Mouse (Mus musculus) embryonic facial prominence, embryonic 12.5 days (tissue): Measurements from ENCODE around the gene 4930579F01Rik. TPM values are rescaled to one million over a fixed set of nuclear protein-coding genes. Genes with fewer than 3 reads are reported as not detected.

ENCODE experiments used
- ATAC-seq: fragments of 200-750 bp; cut with Nextera tagmentation; 2 replicates; pipeline ENCODE4 v1.8.0; 2017; ENCODE audit not compliant: insufficient number of reproducible peaks, insufficient read depth, low FRiP score, low TSS enrichment
- H3K27ac ChIP-seq: fragments of 300-500 bp; sonication (generic); 2 replicates; pipeline ENCODE4 v1.5.1; 2016; ENCODE audit warnings: mild to moderate bottlenecking
- H3K27me3 ChIP-seq: fragments of 300-500 bp; sonication (generic); 2 replicates; pipeline ENCODE4 v1.6.1; 2016; ENCODE audit warnings: mild to moderate bottlenecking, moderate library complexity
- H3K36me3 ChIP-seq: fragments of 300-500 bp; sonication (generic); 2 replicates; pipeline ENCODE4 v1.6.1; 2016; ENCODE audit warnings: mild to moderate bottlenecking
- H3K4me1 ChIP-seq: fragments of 300-500 bp; sonication (generic); 2 replicates; pipeline ENCODE4 v1.6.1; 2016
- H3K4me2 ChIP-seq: fragments of 300-500 bp; sonication (generic); replicated peaks from 2 replicates; pipeline ENCODE4 v1.6.1; 2016; ENCODE audit warnings: mild to moderate bottlenecking, moderate library complexity
- H3K4me3 ChIP-seq: fragments of 300-500 bp; sonication (generic); 2 replicates; pipeline ENCODE4 v1.5.1; 2016; ENCODE audit warnings: mild to moderate bottlenecking
- H3K9ac ChIP-seq: fragments of 300-500 bp; sonication (generic); 2 replicates; pipeline ENCODE4 v1.6.1; 2016; ENCODE audit warnings: mild to moderate bottlenecking, moderate library complexity
- H3K9me3 ChIP-seq: fragments of 300-500 bp; sonication (generic); 2 replicates; pipeline ENCODE4 v1.6.1; 2016; ENCODE audit warnings: mild to moderate bottlenecking, moderate library complexity
- WGBS: fragments of 180-500 bp; shearing (Covaris S2); methylation state at CpG from one replicate; pipeline ENCODE4 v1.1.7; 2016; 5-methylcytosine and 5-hydroxymethylcytosine counted together
- polyA plus RNA-seq: library from polyadenylated mRNA; unstranded; fragments of >200 nt; fragmentation: Nextera tagmentation; extraction: Ambion mirVana; gene quantifications from 2 replicates; pipeline ENCODE4 v1.2.1, GENCODE M21; 2016

The 4930579F01Rik gene
- polyA plus RNA-seq, 1 experiment from 2014 or later = 0.10 TPM

DNA sequence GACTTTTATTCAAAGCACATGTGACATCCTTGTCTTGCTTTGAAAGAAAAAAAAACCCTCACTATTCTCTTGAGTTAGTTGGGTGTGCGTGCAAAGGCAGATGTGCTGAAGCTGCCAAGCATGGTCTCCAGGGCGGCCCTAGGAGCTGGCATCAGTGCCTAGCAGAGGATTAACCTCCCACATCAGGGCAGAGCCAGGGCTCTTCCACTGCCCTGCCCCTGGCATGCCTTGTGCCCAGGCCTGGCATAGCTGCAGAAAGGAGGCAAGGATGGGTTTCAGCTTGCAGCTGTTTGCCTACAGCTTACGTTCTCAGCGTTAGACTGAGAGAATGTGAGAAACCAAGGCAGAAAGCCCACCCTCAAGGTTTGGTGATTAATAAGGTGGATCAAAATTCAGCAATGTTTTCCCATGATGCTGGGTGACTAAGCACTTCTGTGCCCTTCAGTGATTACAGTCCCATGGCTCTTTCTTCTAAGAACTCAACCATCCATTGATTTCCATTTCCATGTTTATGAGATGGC, 18.9 kb upstream of the 4930579F01Rik start:
- no peak overlapping the region for H3K4me3 ChIP-seq
- H3K27me3 ChIP-seq = no peaks in the 10 kb centered on the region
- peaks cover 7% of the 10 kb centered on the region; the same call in 1 of the 2 replicates for H3K4me1 ChIP-seq
- WGBS = 86% methylated on average over 4 of the region's 4 CpGs
- no peaks in the 10 kb centered on the region for H3K9me3 ChIP-seq
- no peak overlapping the region for H3K27ac ChIP-seq
- H3K9ac ChIP-seq = no peak overlapping the region
- H3K36me3 ChIP-seq = no peaks in the 10 kb centered on the region
- ATAC-seq = no peak
- no peak overlapping the region for H3K4me2 ChIP-seq

DNA sequence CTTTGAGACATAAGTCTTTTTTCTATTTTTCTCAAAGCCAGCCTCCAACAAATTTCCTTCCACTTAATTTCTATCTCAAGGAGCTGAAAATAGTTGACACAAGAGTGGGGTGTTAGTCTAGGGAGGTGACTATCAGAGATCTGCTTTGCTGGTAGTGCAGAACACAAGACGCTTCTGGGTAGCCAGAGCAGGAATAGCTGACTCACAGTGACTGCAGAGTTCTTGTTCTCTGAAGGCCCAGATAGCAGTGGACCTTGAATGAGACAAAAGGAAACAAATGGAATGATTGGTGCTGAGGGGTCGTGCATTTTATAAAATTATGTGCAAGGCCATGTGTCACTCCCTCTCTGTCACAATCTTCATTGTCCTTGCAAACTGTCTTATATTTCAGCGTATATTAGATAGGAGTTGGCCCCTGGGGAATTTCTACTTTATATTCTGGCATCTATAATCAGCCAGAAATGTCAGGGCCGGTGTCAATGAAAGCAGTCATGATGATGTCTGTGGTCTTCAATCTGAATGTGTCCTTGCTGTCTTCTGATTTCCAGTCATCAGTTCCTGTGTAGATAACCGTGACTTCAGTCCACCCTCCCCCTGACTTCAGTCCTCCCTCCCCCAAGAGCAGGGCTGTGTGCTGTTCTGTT, 16.9 kb upstream of the 4930579F01Rik start:
- Histone ChIP-seq H3K4me3 (no peak overlapping the region), H3K27me3 (no peaks in the 10 kb centered on the region), H3K9ac (no peak overlapping the region), H3K27ac (no peak overlapping the region), H3K4me2 (no peak overlapping the region), H3K4me1 (peaks cover 3% of the 10 kb centered on the region; the same call in 1 of the 2 replicates), H3K9me3 (no peaks in the 10 kb centered on the region), H3K36me3 (no peaks in the 10 kb centered on the region)
- no peak for ATAC-seq
- 82% methylated on average over 5 of the region's 5 CpGs for WGBS

DNA sequence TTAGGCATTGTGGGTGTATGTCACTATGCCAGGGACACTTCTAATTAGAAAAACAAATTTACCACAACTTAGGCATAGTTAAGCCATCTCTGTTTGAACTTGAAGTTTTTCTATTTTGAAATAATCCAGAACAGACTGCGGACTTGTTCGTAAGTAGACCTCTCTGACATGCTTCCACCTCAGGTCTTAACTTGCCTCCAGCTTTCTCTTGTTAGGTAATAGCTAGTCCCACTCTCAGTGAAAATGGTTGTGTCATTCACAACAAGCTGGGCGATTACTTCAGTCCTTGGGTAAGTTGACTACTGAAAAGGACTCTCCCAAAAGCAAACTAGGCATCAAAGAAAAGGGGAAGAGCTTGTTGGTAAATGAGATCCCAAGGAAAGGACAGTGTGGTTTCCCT, 15.2 kb upstream of the 4930579F01Rik start:
- no peaks in the 10 kb centered on the region for H3K36me3 ChIP-seq
- H3K9me3 ChIP-seq = no peaks in the 10 kb centered on the region
- no peaks in the 10 kb centered on the region for H3K4me1 ChIP-seq
- no peak overlapping the region for H3K4me2 ChIP-seq
- no peaks in the 10 kb centered on the region for H3K27me3 ChIP-seq
- H3K9ac ChIP-seq = no peak overlapping the region
- WGBS = 83% methylated on average over 3 of the region's 3 CpGs
- no peak overlapping the region for H3K4me3 ChIP-seq
- no peak overlapping the region for H3K27ac ChIP-seq
- ATAC-seq = no peak

DNA sequence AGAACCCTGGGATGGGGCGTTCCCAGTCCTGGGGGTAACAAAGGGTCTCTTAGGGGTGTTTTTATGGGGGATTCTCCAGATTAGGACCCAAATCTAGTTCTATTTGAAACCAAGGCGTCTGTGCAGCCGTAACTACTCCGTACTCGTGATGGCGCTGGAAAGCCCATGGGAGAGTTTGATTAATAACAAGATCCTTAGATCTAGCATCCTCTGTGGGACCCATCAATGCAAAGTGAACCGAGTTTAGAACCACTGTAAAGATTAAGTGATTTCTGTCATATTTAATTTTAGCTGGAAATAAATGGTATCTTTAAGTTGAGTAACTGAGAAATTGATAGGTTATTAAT, 5.1 kb upstream of the 4930579F01Rik start:
- H3K4me3 ChIP-seq = no peak overlapping the region
- H3K27me3 ChIP-seq = no peaks in the 10 kb centered on the region
- WGBS = 76% methylated on average over 7 of the region's 7 CpGs
- no peaks in the 10 kb centered on the region for H3K4me1 ChIP-seq
- H3K9me3 ChIP-seq = no peaks in the 10 kb centered on the region
- peak overlapping the region; percentile 47; the same call in 1 of the 2 replicates for H3K4me2 ChIP-seq
- H3K27ac ChIP-seq = no peak overlapping the region
- no peaks in the 10 kb centered on the region for H3K36me3 ChIP-seq
- 0 out of 2 replicates have a peak overlapping the region, but pooled peaks have one; percentile 7 for H3K9ac ChIP-seq
- ATAC-seq = no peak

DNA sequence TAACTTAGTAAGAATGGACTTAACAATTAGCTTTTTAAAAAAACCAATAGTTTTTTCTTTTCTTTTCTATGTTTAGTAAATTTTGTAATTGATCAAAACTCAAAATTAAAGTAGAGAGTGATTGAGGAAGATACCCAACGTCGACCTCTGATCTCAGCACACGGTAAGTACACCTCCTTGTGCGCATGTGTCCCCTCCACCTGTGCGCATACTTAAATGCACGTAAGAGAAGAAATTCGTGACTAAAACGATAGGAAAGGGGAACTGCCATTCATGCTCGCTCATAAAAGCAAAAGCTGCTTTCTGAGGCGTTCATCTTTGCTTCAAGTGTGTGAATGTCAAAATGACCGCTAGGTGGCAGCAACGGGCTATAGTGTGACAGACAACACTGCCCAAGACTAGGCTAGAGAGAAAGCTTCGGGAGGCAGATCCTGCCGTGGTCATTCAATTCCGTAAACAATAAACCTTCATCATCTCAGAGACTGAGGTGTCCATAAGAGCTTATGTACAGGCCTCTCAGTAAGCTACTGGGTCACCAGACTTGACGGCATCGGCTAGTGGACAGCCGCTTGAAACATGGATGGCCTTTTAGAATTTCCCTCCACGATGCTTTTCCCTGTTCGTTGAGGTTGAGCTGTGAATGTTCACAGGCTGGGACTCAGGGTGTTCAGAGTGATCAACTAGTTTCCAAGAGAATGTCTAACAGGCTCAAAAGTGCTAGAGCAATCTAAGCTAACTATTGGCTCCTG, 4.5 kb upstream of the 4930579F01Rik start:
- 31% methylated on average over 20 of the region's 20 CpGs for WGBS
- Histone ChIP-seq H3K4me3 (peak overlapping the region; percentile 17; the same call in 1 of the 2 replicates), H3K4me1 (no peaks in the 10 kb centered on the region), H3K36me3 (no peaks in the 10 kb centered on the region), H3K27ac (no peak overlapping the region), H3K27me3 (no peaks in the 10 kb centered on the region), H3K4me2 (peak overlapping the region; percentile 47), H3K9ac (0 out of 2 replicates have a peak overlapping the region, but pooled peaks have one; percentile 7), H3K9me3 (no peaks in the 10 kb centered on the region)
- peak; percentile 41; the same call in 1 of the 2 replicates for ATAC-seq

DNA sequence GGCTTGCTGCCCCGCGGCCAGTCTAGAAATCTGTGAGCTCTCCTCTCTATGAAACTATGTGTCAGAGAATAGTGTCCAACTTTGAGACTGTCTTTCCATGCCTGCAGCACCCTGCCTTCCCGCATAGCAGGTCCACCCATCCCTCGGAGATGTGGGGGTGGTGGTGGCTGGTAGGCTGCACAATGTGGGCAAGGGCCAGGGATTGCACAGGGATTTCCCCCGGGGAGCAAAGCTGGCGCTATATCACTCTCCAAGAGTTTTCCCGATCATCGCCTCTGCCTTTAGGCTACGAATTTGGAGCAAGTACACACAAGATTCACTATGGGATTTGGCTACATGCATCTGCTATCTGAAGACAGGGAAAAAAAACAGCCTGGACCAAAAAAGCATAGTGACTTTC, 3.9 kb upstream of the 4930579F01Rik start:
- H3K27ac ChIP-seq = no peak overlapping the region
- H3K4me3 ChIP-seq = no peak overlapping the region
- no peaks in the 10 kb centered on the region for H3K27me3 ChIP-seq
- H3K4me1 ChIP-seq = no peaks in the 10 kb centered on the region
- 0 out of 2 replicates have a peak overlapping the region, but pooled peaks have one; percentile 19 for H3K4me2 ChIP-seq
- no peak overlapping the region for H3K9ac ChIP-seq
- ATAC-seq = no peak
- H3K9me3 ChIP-seq = no peaks in the 10 kb centered on the region
- WGBS = 68% methylated on average over 9 of the region's 9 CpGs
- no peaks in the 10 kb centered on the region for H3K36me3 ChIP-seq

DNA sequence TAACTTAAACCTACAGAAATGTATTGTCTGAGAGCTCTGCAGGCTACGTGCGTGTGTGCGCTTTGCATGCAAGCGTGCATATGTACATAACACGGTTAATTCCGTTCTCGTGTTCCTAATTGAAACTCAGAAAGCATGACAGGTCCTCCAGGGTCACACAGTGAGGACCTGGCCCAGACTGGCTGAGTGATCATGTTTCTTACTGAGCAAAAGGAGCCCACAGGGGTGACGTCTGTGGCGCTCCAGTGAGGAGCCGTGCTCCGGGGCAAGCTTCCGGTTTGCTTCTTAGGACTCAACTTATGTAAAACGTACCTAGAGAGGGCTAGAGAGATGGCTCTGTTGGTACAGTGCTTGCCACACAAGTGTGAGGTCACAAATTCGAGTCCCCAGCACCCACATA, 3.5 kb upstream of the 4930579F01Rik start:
- Histone ChIP-seq H3K27me3 (no peaks in the 10 kb centered on the region), H3K4me2 (no peak overlapping the region), H3K9ac (no peak overlapping the region), H3K9me3 (no peaks in the 10 kb centered on the region), H3K4me3 (no peak overlapping the region), H3K27ac (no peak overlapping the region), H3K36me3 (no peaks in the 10 kb centered on the region), H3K4me1 (no peaks in the 10 kb centered on the region)
- ATAC-seq = no peak
- 67% methylated on average over 14 of the region's 14 CpGs for WGBS

DNA sequence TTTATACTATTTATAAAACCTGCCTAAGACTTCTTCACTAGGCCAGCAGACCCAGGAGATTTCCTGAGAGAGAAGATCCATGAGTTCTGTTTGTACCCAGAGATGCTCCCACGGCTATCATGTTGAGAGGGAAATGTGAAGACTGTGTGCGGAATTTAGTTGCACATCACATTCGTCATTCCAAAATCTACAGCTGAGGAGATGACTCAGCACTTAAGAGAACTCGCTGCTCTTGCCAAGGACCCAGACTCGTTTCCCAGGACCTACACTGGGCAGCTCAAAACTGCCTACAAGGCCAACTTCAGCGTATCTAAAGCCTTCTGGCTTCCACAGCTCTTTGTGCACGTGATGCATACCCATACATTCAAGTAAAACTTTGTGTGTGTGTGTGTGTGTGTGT, 1.4 kb downstream of the 4930579F01Rik start:
- Histone ChIP-seq H3K4me3 (no peak overlapping the region), H3K27ac (no peak overlapping the region), H3K9me3 (no peaks in the 10 kb centered on the region), H3K36me3 (no peaks in the 10 kb centered on the region), H3K4me2 (no peak overlapping the region), H3K27me3 (no peaks in the 10 kb centered on the region), H3K4me1 (no peaks in the 10 kb centered on the region), H3K9ac (no peak overlapping the region)
- 84% methylated on average over 7 of the region's 7 CpGs for WGBS
- ATAC-seq = no peak

DNA sequence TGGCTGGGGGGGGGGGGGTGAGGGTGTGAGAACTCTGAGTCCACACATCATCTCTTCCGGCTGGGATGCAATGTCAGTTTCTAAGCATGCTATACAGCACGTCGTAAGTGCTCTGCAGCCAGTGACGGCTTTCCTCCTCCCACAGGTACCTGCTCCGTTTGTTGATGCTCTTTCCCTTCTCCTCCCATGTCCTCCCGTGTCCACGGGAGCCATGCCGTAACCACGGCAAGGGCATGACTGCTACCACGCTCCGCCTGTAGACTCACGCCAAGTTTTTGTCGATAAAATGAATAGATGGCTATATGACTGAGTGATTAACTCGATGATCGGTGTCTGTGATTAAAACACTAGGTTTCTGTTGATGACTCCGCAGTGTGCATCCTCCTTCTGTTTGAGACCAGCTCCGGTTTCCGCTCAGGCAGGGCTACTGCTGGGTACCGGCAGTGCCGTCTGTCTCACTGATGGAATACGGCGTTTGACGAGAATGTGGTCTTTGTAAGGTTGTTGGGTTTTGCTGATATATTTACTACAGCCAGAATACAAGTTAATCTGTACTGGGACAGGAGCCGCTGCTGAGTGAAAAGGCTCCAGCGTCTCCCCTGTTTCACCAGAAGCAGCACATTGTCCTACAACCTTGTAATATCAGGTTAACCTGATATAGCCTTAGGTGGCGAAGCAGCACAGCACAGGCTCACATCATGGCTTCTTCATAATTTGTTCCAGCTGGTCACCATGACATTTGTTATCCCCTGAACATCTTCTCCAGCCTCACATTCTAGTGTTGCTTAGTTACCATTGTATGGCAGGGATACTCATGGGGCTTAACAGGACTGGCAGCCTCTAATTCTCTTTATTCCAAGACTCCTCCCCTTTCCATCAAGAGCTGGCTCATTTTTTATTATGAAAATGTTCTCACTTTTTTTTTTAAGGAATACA, 7.4 kb downstream of the 4930579F01Rik start:
- ATAC-seq = no peak
- Histone ChIP-seq H3K27me3 (no peaks in the 10 kb centered on the region), H3K9me3 (no peaks in the 10 kb centered on the region), H3K4me2 (no peak overlapping the region), H3K36me3 (no peaks in the 10 kb centered on the region), H3K9ac (no peak overlapping the region), H3K4me1 (no peaks in the 10 kb centered on the region), H3K27ac (no peak overlapping the region), H3K4me3 (no peak overlapping the region)
- 86% methylated on average over 26 of the region's 26 CpGs for WGBS

DNA sequence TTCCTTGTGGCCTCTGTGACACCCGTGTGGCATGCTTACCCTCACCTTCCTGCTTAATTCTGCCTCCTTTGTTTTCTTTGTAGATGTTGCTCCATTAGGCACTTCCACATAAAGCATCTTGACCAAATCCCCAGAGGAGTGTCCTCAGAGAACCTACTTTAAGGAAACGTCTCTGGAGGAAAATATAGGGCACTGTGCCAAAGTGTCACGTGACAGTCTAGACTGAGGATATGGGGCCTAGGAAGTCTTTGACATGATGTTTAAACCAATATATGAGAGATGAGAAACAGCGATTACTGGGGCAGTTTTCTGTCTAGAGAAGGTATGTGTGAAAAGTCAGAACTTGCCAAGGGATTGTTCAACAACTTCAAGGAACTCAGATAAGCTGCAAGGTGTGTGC, 8.3 kb downstream of the 4930579F01Rik start:
- no peak overlapping the region for H3K27ac ChIP-seq
- H3K27me3 ChIP-seq = no peaks in the 10 kb centered on the region
- no peak overlapping the region for H3K9ac ChIP-seq
- H3K4me2 ChIP-seq = no peak overlapping the region
- H3K36me3 ChIP-seq = no peaks in the 10 kb centered on the region
- no peak for ATAC-seq
- H3K4me1 ChIP-seq = no peaks in the 10 kb centered on the region
- 61% methylated on average over 4 of the region's 4 CpGs for WGBS
- no peak overlapping the region for H3K4me3 ChIP-seq
- H3K9me3 ChIP-seq = no peaks in the 10 kb centered on the region

DNA sequence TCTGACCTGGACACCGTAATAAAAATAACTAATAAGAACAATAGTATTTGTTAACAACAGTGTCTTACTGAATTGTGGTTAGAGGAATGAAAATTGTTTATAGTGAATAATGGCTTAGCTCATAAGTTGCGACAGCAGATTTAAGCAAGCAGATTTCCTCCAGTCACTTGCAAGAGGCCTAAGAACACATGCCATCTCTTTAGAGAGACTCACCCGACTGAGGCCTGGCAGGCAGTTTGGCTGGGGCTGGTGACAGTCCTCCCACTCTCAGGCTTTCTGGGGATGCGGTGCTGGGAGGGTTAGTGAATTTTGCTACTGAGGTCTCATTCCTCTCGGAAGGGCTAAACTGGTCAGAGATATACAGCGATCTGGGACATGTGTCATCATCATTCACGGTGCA, 10.3 kb downstream of the 4930579F01Rik start:
- no peak overlapping the region for H3K4me3 ChIP-seq
- 94% methylated on average over 7 of the region's 7 CpGs for WGBS
- no peaks in the 10 kb centered on the region for H3K9me3 ChIP-seq
- no peak for ATAC-seq
- H3K27me3 ChIP-seq = no peaks in the 10 kb centered on the region
- no peak overlapping the region for H3K4me2 ChIP-seq
- H3K9ac ChIP-seq = no peak overlapping the region
- no peak overlapping the region for H3K27ac ChIP-seq
- no peaks in the 10 kb centered on the region for H3K4me1 ChIP-seq
- no peaks in the 10 kb centered on the region for H3K36me3 ChIP-seq
